Mouse (Mus musculus) liver, adult 2 months (tissue): ENCODE data around the gene Ppm1e.

Experiments
- CTCF ChIP-seq: fragments of 200-500 bp; IDR thresholded peaks from 2 replicates; pipeline ENCODE4 v1.5.1; 2011; ENCODE audit warnings: low read depth, low read length, control low read depth
- POLR2A ChIP-seq: fragments of 200-500 bp; IDR thresholded peaks from 2 replicates; pipeline ENCODE4 v1.6.1; 2011; ENCODE audit warnings: low read length, control low read depth; ENCODE audit not compliant: insufficient read depth; ENCODE audit errors: extremely low read depth

- no peak for TF ChIP-seq CTCF
- TF ChIP-seq POLR2A, result no peak
Observed at GRCm38 (mm10) chr11:87238891-87239530, 119.8 kb downstream of the Ppm1e start.
